Mouse (Mus musculus): ENCODE data around the gene Igsf3.

DNA sequence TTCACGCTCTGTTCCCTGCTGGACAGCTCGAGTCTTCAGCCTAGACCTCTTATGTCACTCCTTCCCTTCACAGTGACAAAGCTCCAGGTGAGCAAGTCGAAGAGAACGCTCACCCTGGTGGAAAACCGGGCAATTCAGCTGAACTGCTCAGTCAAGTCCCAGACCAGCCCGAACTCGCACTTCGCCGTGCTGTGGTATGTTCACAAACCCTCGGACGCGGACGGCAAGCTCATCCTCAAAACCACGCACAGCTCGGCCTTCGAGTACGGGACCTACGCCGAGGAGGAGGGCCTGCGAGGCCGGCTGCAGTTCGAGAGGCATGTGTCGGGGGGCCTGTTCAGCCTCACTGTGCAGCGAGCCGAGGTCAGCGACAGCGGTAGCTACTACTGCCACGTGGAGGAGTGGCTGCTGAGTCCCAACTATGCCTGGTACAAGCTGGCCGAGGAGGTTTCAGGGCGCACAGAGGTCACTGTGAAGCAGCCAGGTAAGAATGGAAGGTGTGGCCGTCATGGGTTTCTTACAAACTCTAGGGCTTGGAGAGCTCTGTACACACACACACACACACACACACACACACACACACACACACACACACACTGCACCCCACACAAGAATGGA lies 74.0 kb downstream of the Igsf3 start:
- no peak for TF ChIP-seq KAT2A (conservative IDR thresholded peaks at IDR 0.05; ENCODE audit: low read depth, low read length)
- no peak for TF ChIP-seq HCFC1 (IDR thresholded peaks at IDR 0.05; ENCODE audit: low read depth, low read length)
- no peak for TF ChIP-seq CTCF (IDR thresholded peaks at IDR 0.05 in 2 of 3, conservative IDR thresholded peaks at IDR 0.05 in 1 of 3; ENCODE audit: control insufficient read depth in 1 of 3, insufficient read depth in 1 of 3, low read depth in 2 of 3, low read length in 3 of 3, poor library complexity in 1 of 3, severe bottlenecking in 1 of 3)
- no peak for TF ChIP-seq GATA1 (IDR thresholded peaks at IDR 0.05; ENCODE audit: low read depth, low read length)
- no peak for TF ChIP-seq EP300 (IDR thresholded peaks at IDR 0.05; ENCODE audit: low read depth in 1 of 2, low read length in 2 of 2)
- TF ChIP-seq MYC (IDR thresholded peaks at IDR 0.05; ENCODE audit: low read depth, low read length): no peak
- no peak for TF ChIP-seq MAFK (IDR thresholded peaks at IDR 0.05; ENCODE audit: borderline replicate concordance, low read depth, low read length)
- no peak for TF ChIP-seq POLR2A (IDR thresholded peaks at IDR 0.05; ENCODE audit: control insufficient read depth in 1 of 2, insufficient read depth in 1 of 2, low read depth in 1 of 2, low read length in 2 of 2, poor library complexity in 1 of 2)
- TF ChIP-seq POLR2AphosphoS2 (IDR thresholded peaks at IDR 0.05; ENCODE audit: low read length): no peak
- no peak for TF ChIP-seq CHD2 (IDR thresholded peaks at IDR 0.05; ENCODE audit: low read length)
- no peak for TF ChIP-seq NELFE (IDR thresholded peaks at IDR 0.05; ENCODE audit: low read depth, low read length)
